Mouse (Mus musculus): ENCODE measurements around the gene BC004004.

Gene BC004004

GRCm38 (mm10) chr17:29319881-29320639 is 51.5 kb downstream of the BC004004 start:
- DNase-seq (ENCODE audit: low read depth in 1 of 2, low spot score in 2 of 2), result no peak

- DNase-seq (ENCODE audit: low read depth in 1 of 2, low spot score in 2 of 2), result no peak
Observed at GRCm38 (mm10) chr17:29321765-29322602, 53.4 kb downstream of the BC004004 start.

GRCm38 (mm10) chr17:29322603-29322962 is 54.0 kb downstream of the BC004004 start:
- DNase-seq (ENCODE audit: low read depth in 1 of 2, low spot score in 2 of 2), result no peak

GRCm38 (mm10) chr17:29323625-29324024 is 55.0 kb downstream of the BC004004 start:
- DNase-seq (ENCODE audit: low read depth in 1 of 2, low spot score in 2 of 2), result no peak

DNA sequence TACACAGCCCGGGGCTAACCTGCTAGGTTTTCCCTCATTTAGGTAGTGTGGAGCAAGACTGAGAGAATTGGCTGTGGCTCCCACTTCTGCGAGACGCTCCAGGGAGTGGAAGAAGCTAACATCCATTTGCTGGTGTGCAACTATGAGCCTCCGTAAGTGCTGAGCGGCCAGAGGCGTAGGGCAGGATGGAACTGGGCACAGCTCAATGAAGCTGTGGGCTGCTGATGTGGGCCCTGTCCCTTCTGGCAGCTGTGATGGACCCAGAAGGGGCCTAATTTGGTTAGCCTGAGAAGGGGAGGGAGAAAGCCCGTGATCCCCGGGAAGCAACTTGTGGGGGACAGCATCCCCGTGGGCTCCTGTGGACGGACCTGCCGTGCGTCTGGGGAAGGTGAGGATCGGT is 57.2 kb downstream of the BC004004 start:
- no peak for DNase-seq (ENCODE audit: low read depth in 1 of 2, low spot score in 2 of 2)

DNA sequence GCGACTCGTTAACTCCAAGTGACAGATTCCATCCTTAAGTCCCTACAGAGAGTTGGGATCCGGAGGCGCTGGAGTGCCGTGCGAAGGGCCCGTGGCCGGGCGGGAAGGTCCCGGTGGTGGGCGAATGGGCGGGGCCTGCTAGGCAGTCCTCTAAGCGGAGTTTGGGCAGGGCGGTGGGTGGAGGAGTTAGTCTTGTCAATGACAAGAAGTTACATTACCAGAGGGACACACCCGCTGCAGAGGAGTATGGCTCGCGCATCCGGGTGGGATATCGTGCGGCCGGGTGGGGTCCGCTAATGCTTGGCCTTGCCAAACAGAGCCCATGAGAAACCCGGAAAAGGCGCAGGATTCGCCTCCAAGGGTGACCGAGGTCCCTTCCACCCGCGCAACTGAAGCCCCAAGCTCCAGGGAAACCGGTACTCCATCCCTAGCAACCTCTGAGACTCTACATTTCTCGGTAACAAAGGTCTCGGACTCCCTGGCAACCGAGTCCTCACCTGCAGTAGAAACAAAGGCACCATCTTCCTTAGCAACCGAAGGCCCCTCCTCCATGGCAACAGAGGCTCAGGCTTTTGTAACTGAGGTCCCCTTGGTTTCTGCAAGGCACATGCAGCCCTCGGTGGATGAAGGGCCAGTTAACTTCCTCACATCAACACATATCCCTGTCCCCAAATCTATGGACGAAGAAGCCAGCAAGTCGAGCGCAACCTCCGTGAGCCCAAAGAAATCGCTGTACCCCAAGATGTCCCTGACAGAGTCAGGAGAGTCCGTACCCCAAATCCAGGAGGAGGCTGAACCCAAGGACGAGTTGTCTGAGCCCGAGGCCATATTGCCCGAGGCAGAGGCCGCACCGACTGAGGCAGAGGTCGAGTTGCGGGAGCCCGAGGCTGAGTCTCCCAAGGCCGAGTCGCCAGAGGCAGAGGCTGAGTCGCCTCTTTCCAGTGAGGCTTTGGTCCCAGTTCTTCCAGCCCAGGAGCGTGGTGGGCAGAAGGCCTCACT is 58.2 kb downstream of the BC004004 start:
- DNase-seq (ENCODE audit: low read depth in 1 of 2, low spot score in 2 of 2), result no peak

DNA sequence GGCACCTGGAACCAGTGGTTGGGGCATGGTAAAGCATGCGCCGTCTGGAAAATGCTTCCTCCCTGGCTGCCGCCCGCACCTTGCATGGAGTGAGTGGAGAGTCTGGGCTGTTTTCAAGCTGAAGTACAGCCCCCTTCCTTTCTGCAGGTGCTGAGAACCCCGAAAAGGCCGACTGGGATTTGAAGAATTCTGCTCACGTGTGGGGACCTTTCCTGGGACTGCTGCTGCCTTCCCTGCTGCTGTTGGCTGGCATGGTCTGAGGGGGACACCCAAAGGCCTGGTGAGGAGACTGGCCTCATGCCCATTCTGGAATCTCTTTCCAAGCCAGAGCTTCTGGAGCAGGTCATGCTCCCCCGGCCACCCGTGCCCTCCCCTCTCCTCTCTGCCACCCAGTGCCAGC is 59.1 kb downstream of the BC004004 start:
- no peak for DNase-seq (ENCODE audit: low read depth in 1 of 2, low spot score in 2 of 2)

DNA sequence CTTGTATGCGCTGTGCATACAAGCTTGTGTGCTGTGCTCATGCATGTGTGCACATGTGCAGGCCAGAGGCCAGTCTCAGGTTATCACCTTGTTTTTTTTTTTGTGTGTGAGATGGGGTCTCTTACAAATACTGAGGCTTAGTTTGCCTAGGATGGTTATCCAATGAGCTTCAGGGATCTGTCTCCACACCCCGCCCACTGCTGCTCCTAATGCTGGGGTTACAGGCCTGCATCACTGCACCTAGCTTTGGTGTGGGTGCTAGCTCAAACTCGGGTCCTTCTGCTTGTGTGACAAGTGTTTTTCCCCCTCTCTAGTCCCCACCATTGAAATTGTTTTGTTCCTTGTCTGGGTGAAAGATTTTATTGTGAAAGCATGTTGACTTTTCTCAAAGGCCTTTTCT is 61.6 kb downstream of the BC004004 start:
- DNase-seq (ENCODE audit: low read depth in 1 of 2, low spot score in 2 of 2), result no peak

DNA sequence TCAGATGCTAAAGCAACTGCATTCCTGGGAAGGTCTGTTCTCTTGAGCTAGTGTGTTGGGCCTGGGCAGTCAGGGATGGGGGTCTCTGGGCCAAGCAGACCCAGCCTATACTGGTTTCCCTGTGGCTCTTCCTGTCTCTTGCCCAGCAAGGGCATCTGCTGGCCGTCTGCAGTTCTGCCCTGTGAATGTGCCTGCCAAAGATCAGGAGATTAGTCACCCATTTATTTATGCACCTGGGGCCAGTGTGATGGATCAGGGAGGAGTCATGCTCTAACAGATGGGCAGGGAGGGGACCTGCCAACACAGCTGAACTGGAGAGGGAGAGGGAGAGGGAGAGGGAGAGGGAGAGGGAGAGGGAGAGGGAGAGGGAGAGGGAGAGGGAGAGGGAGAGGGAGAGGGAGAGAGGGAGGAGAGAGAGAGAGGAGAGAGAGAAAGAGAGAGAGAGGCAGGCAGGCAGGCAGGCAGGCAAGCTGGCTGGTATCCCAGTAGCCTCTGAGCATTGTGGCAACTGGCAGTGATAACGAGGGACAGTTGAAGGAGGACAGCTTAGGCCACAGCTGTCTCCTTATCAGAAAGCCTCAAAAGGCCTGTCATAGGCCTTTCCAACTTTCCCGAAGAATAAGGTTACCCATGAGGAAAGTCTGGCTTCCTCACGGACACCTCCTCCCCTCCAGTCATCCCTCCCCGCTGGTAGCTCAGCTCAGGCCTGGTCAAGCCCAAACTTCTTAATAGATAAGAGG is 62.3 kb downstream of the BC004004 start:
- DNase-seq (ENCODE audit: low read depth in 1 of 2, low spot score in 2 of 2), result no peak

DNA sequence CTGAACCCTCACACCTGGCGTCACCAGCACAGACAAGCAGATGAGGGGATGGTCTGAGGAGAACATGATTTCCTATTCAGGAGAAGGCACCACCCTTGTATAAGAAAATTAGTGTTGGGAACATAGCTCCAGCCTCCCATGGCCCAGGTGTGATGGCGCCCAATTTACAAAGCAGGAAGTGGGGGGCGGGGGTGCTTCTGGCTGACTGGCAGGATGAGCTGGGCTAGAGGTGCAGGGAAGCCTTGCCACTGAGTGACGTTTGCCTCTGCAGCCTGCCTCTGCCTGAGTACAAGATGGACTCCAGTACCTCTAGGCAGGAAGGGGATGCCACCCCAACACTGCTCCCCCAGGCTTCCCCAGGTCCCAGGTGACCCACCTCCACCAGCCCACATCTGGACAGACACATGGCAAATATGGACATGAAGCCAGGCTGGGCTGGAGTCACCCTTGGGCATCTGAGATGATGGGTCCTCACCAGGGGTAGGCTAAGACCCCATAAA is 63.6 kb downstream of the BC004004 start:
- DNase-seq (ENCODE audit: low read depth in 1 of 2, low spot score in 2 of 2), result no peak

DNA sequence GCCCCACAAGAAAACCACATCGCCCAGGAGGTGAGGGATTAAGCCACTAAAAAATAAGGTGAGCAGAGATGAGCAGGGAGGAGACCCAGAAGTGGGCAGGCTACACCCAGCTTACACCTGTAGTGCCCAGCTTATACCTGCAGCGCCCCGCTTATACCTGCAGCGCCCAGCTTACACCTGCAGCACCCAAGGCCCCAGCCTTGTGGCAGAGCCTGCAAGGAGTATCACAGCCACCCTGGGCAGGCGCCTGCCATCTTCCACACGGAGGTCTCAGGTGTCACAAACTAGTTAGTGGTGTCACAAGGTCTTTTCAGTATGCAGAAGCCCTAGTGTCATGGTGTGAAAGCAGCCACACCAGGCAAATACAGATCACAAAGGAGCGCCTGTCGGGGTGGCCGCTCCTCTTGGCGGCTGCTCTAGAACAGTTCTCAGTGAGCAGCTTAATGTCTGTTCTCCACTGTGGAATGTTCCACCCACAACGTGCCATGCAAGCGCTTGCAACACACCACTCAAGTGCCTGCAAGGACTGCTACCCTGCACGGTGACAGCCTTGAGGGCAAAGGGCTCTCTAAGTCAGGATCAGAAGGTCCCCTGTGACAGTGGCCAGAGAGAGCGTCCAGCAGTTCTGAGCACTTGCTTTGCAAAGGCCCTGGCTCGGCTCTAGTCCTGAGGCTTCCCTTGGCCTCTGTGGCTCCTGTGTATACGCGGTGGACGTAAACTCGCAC is 67.8 kb downstream of the BC004004 start:
- DNase-seq (ENCODE audit: low read depth in 1 of 2, low spot score in 2 of 2), result no peak

GRCm38 (mm10) chr17:29337979-29338823 is 69.6 kb downstream of the BC004004 start:
- no peak for DNase-seq (ENCODE audit: low read depth in 1 of 2, low spot score in 2 of 2)

GRCm38 (mm10) chr17:29339170-29339768 is 70.7 kb downstream of the BC004004 start:
- no peak for DNase-seq (ENCODE audit: low read depth in 1 of 2, low spot score in 2 of 2)

DNA sequence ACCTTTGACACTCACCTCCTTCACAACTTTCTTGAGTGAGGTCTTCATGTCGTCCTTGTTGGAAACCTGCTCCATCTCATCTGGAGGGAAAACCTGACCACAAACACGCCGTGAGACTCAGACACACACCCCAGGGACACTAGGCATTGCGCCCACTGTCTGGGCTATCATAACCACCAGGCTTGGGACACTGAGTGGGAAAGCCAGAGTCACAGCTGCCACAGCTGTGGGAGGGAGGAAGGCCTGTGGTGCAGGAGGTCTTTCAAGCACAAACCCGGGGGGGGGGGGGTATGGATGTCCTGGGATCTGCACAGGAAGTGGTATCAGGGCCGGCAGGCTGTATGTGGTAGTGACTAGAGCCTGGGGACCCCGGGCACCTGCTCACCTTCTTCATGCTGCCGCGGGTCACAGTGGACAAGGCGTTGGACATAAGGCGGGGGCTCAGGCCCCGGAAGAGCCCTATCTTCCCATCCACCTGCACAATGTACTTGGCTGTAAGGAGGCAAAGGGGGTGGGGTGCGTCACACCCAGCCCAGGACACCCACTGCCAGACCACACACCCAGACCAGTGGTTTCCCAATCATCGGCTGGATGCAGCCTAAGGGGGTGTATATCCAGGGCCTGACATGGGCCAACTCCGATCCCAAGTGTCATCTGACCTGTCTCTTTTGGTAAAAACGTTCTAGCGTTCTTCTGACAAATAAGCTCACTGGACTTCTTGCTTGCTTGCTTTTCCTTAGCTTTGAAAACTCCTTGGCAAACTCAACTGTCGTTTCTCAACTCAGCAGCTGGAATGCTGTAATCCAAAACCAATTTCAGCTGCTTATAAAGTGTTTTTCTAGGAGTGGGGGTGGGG is 72.0 kb downstream of the BC004004 start:
- DNase-seq (ENCODE audit: low read depth in 1 of 2, low spot score in 2 of 2), result no peak

DNA sequence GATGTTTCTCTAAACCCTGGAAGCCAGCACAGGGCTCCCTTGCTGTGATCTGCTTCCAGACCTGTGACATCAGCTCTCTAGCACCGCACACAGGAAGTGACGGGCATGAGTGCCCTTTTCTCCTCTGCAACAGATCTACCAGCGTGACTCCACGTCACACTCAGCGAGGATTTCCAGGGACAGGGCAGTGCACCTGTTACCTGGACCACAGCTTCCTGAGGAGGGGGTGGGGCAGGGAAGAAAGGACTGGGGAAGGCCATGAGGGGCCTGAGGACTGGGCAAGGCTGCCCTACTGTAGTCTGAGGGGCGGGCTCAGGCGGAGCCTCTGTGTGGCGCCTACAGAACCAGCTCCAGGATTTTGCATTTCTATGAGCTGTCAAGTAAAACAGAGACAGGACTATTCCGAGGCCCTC is 73.0 kb downstream of the BC004004 start:
- no peak for DNase-seq (ENCODE audit: low read depth in 1 of 2, low spot score in 2 of 2)

DNA sequence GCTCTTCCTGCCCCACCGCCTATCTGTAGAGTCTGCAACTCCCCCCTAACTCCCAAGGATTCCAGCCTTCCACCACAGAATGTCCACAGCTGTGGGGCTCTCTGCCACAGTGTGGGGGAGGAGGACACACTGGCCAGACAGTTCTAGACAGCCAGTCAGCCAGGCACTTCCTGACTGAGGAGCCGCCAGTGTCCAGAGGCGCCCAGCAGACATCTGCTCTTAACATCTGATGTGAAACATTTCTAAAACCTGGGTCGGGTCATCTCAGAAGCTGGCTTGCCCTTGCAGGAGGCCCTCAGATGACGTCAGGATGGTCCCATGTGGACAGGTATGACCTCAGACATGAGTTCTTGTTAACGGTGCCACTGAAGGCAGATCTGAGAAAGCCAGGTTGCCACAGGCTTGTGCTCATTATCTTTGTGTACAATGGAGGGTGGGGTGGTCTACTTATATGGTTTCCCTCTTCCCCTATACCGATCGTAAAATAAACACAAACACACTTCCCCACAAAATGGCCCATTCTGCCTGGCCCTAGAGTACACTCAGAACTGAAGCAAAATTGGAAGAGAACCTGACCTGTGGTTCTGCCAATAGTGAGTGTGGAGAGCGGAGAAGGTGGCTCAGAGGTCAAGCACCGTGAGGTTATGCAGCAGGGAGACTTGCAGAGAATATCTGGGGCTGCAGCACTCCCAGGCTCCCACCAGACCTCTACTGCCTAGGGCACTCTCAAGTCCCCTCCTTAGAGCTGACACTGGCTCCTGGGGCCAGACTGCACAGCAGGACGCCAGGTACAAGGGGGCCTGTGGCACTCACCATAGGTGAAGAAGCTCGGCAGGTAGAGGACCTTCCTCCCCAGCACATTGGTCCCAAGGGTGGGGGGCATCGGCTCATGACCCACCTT is 73.7 kb downstream of the BC004004 start:
- DNase-seq (ENCODE audit: low read depth in 1 of 2, low spot score in 2 of 2), result no peak

All from monocyte, adult 2 months (primary cell).